Mouse (Mus musculus) lung, postnatal 25 days (tissue): ENCODE measurements around the gene Prkca.
"Not testable (repeated sequence)": the region's sequence is repeated elsewhere in the genome, so short reads cannot be mapped to it uniquely, and the experiment has no call there.

Experiments
- DNase-seq: peaks from one replicate; pipeline ENCODE4 v3.0.0; 2022; ENCODE audit warnings: low spot score

Gene Prkca

GRCm38 (mm10) chr11:108117360-108118050, 226.2 kb downstream of the Prkca start:
- peak; percentile 62 for DNase-seq

GRCm38 (mm10) chr11:108114091-108114490, 229.6 kb downstream of the Prkca start:
- DNase-seq, result no peak

GRCm38 (mm10) chr11:108112437-108112836, 231.3 kb downstream of the Prkca start:
- DNase-seq, result no peak

- DNase-seq, result no peak
Observed at GRCm38 (mm10) chr11:108104085-108104484, 239.6 kb downstream of the Prkca start.

DNA sequence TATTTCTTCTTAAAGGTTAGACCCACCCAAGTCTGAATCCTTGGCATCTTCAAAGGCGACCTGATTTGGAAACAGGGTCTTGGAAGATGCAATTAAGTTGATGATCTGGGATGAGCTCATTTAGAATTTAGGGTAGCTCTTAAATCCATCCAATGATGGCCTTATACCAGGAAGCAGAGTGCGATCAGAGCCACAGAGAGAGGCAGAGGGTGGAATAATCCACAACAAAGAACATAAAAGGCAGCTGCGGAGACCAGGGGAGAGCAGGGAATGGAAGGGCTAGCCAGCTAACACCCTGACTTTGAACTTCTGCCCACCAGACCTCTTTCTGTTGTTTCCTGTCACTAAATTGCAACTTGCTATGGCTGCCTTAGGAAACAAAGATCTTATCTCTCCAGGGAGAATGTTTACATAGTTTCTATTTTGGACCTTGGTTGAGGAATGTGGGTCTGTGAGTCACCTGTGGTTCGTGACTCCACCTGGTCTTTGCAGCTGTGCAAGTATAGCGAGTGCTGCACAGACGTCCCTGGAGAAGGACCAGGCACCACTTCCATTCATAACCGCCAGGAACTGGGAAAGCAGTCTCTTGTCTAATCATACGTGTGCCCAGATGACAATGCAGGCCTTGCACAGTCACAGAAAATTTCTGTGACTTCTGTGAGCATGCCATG, 242.3 kb downstream of the Prkca start:
- no peak for DNase-seq

DNA sequence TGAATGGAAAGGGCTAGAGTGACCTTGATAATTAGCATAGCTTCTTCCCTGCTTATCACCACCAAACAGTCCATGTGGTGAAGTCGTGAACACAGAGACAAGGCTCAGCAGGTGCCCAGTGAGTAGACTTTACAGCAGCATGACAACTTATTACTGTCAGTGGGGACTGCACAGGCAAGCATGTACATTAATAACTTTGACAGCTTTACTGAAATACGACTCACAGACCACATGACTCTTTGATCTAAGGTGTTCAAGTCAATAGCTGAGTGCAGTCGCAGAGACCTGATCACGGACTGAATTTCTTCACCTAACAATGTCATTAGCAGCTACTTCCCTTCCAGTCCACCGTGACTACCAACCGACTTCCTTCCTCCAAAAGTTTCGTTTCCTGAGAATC, 245.4 kb downstream of the Prkca start:
- DNase-seq, result no peak

DNA sequence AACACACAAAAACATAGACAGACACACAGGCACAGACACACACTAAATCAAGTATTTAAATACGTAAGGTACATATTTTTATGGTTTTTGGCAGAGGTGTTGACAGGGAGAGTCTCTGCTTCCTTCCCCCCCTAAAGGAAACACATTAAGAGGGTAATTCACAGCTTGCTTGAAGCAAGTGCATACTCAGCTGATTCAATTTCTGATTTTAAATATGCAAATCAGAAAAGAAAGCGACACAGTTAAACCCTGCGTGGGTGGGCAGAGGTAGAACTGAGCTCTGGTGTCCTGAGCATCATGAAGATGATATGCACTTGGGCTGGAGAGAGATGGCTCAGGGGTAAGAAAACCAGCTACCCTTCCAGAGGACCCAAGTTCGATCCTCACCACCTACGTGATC, 248.9 kb downstream of the Prkca start:
- DNase-seq, result no peak

DNA sequence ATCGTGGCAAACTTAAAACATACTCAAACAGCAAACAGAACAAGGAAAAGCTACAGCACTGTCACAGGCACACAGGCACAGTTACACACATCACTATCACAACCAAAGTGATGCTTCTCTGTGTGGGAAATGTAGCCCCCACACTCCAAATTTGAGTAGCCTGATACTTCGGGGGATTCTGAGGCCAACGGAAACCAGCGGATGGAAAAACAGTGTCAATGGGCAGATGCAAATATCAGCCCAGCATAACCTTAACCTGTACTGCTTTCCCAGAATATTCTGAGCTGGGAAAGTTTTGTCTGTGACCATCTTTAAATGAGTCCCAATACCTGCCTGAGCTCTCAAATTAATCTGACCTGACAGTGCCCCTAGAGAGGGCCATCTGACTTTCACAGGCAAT, 250.5 kb downstream of the Prkca start:
- no peak for DNase-seq

DNA sequence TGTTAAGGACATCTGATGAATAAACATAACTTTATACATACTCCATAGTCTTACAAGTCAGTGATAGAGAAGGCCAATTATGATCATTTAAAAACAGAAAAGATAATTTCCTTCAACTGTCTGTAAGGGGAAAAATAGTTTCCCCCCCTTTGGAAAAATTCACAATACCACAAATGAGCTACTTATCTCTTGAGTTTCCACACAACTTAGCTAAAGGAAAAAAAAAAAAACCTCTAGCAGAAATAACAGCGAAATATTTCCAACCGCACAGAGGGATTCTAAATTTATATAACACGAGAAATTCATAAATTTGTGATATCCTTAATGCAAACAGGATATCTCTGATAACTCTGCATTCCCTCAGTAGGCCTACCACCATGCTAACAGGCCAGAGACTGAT, 252.5 kb downstream of the Prkca start:
- no peak for DNase-seq

GRCm38 (mm10) chr11:108090706-108091105, 253.0 kb downstream of the Prkca start:
- DNase-seq, result no peak

GRCm38 (mm10) chr11:108088063-108088462, 255.7 kb downstream of the Prkca start:
- DNase-seq, result no peak

DNA sequence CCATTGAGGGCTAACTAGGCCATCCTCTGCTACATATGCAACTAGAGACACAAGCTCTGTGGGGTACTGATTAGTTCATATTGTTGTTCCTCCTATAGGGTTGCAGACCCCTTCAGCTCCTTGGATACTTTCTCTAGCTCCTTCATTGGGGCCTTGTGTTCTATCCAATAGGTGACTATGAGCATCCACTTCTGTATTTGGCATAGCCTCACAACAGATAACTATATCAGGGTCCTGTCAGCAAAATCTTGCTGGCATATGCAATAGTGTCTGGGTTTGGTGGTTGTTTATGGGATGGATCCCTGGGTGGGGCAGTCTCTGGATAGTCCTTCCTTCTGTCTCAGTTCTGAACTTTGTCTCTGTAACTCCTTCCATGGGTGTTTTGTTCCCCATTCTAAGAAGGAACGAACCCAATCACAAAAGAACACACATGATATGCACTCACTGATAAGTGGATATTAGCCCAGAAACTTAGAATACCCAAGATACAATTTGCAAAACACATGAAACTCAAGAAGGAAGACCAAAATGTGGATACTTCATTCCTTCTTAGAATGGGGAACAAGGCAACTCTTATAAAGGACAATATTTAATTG, 256.5 kb downstream of the Prkca start:
- DNase-seq, result not testable (repeated sequence)

GRCm38 (mm10) chr11:108082673-108083072, 261.1 kb downstream of the Prkca start:
- DNase-seq, result no peak

DNA sequence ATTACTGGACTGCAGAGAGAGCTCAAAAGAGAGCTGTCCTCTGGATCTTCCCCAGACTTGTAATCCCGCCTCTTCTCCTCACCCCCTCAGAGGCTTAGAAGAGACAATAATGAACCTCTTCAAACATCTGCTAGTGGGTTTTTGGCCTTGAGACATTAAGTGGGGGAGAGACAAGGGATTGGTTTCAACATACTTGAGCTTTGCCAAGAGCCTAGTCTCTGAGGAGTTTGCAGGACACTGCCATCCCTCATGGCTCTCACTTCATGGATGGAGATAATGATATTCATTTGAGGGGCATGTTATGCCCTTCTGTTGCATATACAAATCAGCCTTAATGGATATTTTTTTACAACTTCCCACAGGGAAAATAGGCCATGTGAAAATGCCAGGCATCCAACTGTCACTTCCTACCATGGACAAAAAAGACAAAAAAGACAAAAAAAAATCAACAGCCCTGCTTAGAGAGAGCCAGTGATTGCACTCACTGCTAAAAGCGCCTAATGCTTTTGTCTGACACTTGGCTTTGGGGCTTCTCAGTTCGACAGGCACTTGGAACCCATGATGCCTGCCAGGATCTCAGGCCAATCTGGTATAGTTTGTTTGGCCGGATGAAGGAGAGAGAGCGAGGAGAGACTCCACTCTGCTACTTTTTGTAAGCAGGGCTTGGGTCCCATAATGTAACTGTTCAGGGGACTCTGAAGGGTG, 263.6 kb downstream of the Prkca start:
- no peak for DNase-seq

- no peak for DNase-seq
Observed at GRCm38 (mm10) chr11:108079454-108079853, 264.3 kb downstream of the Prkca start.

DNA sequence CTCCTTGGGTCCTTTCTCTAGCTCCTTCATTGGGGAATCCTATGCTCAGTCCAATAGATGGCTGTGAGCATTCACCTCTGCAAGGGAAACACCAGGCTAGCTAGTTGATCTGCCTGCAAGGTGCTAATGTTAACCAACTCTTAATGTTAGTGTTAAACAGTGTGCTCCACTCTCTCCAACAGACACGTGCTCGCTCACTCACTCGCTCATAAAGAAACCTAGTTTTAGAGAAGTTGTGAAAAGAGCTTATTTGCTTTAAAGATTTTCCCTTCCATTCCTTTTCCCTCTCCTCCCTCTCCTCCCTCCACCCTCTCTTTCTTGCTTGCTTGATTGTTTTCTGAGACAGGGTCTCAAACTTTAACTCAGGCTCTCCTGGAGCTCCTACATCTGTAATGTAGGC, 266.2 kb downstream of the Prkca start:
- no peak for DNase-seq

DNA sequence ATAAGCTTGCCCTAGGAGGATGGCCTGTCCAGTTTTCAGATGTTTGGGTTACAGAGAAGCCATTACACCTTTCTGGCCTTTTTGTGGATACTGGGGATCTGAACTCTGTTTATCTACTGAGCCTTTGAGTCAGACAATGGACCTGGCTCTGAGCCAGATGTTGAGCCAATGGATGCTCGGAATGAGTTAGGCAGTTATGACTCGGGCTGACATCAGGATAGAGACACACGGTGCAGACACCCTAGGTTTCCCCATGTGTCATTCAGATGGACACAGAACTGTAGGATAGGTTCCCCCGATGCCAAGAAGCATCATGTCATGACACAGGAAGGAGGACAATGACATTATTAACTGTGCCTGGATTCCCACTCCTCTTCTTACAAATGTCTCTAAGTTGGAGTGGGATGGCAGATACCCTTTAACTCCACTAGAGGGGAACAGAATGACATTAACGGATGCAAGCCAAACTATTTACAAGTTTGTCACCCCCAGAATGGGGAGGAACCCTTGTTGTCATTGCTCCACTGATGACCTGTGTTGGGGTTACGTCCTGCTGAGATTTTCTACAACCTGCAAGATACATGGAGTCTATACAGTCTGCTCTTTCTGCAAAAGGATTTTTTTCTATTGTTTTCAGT, 271.0 kb downstream of the Prkca start:
- no peak for DNase-seq

DNA sequence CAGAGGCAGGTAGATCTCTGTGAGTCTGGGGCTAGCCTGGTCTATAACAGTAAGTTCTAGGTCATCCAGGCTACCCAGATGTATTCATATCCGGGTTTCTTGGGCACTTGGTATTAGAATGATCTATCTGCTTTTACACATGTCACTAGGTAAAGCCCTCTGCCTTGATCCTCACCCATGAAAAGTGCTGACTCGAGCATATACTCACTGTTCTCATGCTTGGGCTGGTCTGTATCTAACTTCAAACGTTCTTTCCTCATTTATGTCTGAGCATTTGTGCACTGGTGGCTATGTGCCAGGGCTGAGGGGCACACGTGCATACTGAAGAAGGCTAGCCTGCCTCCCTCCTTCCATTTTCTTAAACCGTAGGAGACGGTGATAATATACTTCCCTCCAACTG, 272.5 kb downstream of the Prkca start:
- DNase-seq, result no peak

DNA sequence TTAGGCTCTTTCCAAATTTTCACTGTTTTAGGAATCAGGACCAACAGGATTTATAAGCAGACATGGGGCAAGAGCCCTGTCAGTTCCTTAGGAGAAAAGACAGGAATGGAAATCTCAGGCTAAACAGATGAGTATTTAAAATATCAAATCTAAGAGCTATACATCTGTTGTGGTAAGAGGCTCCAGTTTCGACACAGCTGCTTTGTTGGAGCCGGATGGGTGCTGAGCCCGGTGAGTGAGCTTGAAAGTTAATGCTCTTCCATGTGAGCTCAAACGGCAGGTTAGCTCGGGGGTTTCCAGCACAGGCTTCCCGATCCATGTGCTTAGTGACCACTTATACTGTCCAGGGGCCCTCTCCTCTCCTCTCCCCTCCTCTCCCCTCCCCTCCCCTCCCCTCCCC, 273.7 kb downstream of the Prkca start:
- no peak for DNase-seq

- DNase-seq, result no peak
Observed at GRCm38 (mm10) chr11:108068430-108068829, 275.3 kb downstream of the Prkca start.

DNA sequence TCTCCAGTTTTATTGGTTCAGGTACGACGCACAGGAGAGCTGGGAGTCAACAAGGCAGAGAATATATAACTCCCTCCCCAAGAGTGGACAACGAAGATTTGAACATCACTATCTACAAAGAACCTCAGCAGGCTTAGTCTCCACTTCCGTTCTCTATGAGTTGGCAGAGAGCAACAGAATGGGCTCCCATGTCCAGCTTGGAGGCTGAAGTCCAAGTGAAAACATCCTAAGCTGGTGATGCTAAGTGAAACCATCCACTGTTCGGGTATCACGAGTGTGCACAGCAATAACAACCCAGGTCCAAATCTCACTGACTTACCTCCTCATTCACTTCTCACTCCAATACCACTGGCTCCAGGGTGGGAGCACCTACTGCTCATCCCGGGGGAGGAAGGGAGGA, 276.6 kb downstream of the Prkca start:
- DNase-seq, result no peak

DNA sequence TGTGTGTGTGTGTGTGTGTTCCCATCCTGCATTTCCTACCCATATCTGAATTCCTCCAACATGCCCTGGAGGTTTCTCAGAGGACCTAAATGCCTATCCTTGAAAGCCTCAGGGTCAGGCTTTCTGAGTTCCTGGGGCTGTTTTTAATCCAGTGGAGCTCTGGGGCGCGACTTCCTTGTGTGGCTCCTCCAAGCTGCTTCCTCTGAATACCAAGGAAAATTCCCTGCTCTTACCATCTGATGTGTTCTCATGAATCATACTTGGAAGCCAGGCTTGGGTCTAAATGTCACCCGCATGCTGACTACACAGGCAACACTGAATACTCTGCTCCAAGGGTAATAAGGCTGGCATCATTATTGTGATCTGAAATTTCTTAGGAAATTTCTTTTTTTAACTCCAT, 279.3 kb downstream of the Prkca start:
- DNase-seq, result peak; percentile 24
